Mouse (Mus musculus): ENCODE results near the gene Tmem158. TPM values are rescaled to one million over a fixed set of nuclear protein-coding genes. Genes with fewer than 3 reads are reported as not detected.

Tmem158 gene
- polyA plus RNA-seq, 1 experiment from 2014 or later: 26.0 TPM

GRCm38 (mm10) chr9:123215621-123216440 is 44.7 kb downstream of the Tmem158 start, which contains the start of gene Cdcp1:
TSS of gene Cdcp1 (minus strand) at chr9:123216038.
- no peaks in the 10 kb centered on the region for H3K9me3 ChIP-seq
- no peaks in the 10 kb centered on the region for H3K36me3 ChIP-seq
- no peak within 1 kb of the TSS for H3K9ac ChIP-seq
- H3K27me3 ChIP-seq (replicated peaks): peaks cover 13% of the 10 kb centered on the region
- H3K27ac ChIP-seq: no peak within 1 kb of the TSS
- no peak for ATAC-seq (ENCODE audit: low FRiP score, low read depth)
- WGBS: 4% methylated on average over 45 of the region's 45 CpGs
- peaks cover 7% of the 10 kb centered on the region for H3K4me1 ChIP-seq
- H3K4me2 ChIP-seq (replicated peaks): peak within 1 kb of the TSS; percentile 45
- H3K4me3 ChIP-seq: peak within 1 kb of the TSS; percentile 18

- H3K4me2 ChIP-seq (replicated peaks): no peak overlapping the region
- no peak overlapping the region for H3K4me3 ChIP-seq
- WGBS: 77% methylated on average over 9 of the region's 9 CpGs
- peaks cover 7% of the 10 kb centered on the region for H3K4me1 ChIP-seq
- H3K27me3 ChIP-seq (replicated peaks): peaks cover 13% of the 10 kb centered on the region
- ATAC-seq (ENCODE audit: low FRiP score, low read depth): no peak
- no peaks in the 10 kb centered on the region for H3K9me3 ChIP-seq
- no peak overlapping the region for H3K9ac ChIP-seq
- H3K27ac ChIP-seq: no peak overlapping the region
- H3K36me3 ChIP-seq: no peaks in the 10 kb centered on the region
Observed at GRCm38 (mm10) chr9:123213371-123213770, 47.2 kb downstream of the Tmem158 start.

Other genes starting within 250 kb of the Tmem158 start
- gene Tmem42, start 239.4 kb downstream of the Tmem158 start, polyA plus RNA-seq (2016; fragmentation: Nextera tagmentation; extraction: Ambion mirVana): 17.9 and 20.4 TPM in 2 replicates
- gene Tgm4, start 226.0 kb downstream of the Tmem158 start, polyA plus RNA-seq (2016; fragmentation: Nextera tagmentation; extraction: Ambion mirVana): 0.24 and 0.50 TPM in 2 replicates
- gene Zdhhc3, start 147.6 kb downstream of the Tmem158 start, polyA plus RNA-seq (2016; fragmentation: Nextera tagmentation; extraction: Ambion mirVana): 79.8 and 80.6 TPM in 2 replicates
- gene Exosc7, start 147.5 kb downstream of the Tmem158 start, polyA plus RNA-seq (2016; fragmentation: Nextera tagmentation; extraction: Ambion mirVana): 83.5 and 83.7 TPM in 2 replicates
- gene Clec3b, start 109.8 kb downstream of the Tmem158 start, polyA plus RNA-seq (2016; fragmentation: Nextera tagmentation; extraction: Ambion mirVana): 0.20 TPM in 1 of 2 replicates, not detected in the other
- gene Cdcp1, start 44.7 kb downstream of the Tmem158 start, polyA plus RNA-seq (2016; fragmentation: Nextera tagmentation; extraction: Ambion mirVana): 0.27 and 0.30 TPM in 2 replicates
- 972 and 1,065 TPM in 2 replicates for gene Lars2, start 106.2 kb upstream of the Tmem158 start, polyA plus RNA-seq (2016; fragmentation: Nextera tagmentation; extraction: Ambion mirVana)
- 35.6 and 37.3 TPM in 2 replicates for gene Limd1, start 217.9 kb upstream of the Tmem158 start, polyA plus RNA-seq (2016; fragmentation: Nextera tagmentation; extraction: Ambion mirVana)

All from neural tube, embryonic 12.5 days (tissue).